Mouse (Mus musculus) granulocyte monocyte progenitor cell, adult 5-6 weeks (primary cell): ENCODE measurements at regions not wholly inside any gene's neighbourhood (a gene's known extent, or its start where the extent isn't known, plus 50 kb on each side); places are given as distances from the start of the nearest gene placed in this dataset.

Experiments
- ATAC-seq: replicated peaks from 2 replicates; pipeline ENCODE4 v1.8.0; 2016; ENCODE audit warnings: mild to moderate bottlenecking, moderate TSS enrichment, inconsistent platforms; ENCODE audit not compliant: poor library complexity, severe bottlenecking

DNA sequence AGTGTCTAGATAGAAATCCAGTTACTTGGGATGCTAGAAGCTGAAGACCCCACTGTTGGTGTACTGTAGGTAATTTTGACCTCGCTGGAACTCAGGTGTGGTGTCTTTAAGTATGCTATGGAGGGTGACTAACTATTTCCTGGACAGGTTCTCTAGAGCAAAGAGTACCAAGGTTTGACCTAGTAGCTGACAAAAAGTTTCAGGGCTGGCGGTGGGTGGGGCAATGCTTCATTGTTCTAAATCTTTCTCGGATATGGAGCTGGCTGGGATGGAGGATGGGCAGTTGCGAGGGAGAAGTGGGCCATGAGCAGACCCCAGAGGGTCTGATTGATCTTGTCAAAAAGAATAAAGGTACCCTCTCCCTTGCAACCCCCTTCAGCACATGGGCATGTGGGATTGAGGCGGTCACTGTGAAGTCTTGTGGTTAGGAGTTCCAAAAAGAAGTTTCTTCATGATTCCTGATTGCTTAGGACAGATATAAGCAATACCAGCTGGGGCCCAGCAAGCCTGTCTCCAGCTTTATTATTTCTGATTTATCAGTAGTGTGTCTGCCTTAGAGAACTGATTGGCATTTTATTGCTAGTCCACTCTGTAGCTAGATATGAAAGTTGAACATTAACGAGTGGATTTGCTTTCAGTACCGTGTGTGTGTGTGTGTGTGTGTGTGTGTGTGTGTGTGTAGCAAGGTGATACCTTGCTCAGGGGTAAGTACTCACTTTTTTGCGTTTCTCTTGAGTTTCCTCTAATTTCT, 394.9 kb downstream of the Bcl11a start:
- no peak for ATAC-seq

DNA sequence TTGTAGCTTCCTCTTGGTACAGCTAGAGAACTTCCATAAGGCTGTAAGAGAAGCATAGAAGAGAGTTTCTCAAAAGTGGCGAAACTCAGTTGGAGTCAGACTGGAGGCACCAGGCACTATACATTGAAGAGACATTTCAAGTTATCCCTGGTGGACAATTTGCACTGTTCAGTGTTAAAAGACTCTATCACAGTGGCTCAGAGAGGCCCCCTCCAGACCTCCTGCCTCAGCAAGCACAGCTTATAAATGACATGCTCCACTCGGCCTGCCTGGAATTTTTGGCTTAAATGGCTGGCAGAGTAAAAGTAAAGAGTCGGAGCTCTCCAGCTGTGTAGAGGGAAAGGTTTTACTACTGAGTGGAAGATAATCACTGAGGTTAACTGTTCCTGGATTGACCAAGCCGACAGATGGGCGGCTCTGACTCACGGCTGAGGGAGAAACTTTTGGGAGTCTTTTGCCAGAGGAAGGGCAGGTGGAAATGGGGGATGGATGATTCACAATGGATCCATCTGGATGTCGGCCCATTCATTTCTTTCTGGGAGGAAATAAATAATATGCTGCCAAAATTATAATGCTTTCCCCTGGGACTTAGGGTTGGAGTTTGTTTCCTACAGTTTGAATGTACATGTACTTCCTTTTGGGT, 395.6 kb downstream of the Bcl11a start:
- no peak for ATAC-seq

DNA sequence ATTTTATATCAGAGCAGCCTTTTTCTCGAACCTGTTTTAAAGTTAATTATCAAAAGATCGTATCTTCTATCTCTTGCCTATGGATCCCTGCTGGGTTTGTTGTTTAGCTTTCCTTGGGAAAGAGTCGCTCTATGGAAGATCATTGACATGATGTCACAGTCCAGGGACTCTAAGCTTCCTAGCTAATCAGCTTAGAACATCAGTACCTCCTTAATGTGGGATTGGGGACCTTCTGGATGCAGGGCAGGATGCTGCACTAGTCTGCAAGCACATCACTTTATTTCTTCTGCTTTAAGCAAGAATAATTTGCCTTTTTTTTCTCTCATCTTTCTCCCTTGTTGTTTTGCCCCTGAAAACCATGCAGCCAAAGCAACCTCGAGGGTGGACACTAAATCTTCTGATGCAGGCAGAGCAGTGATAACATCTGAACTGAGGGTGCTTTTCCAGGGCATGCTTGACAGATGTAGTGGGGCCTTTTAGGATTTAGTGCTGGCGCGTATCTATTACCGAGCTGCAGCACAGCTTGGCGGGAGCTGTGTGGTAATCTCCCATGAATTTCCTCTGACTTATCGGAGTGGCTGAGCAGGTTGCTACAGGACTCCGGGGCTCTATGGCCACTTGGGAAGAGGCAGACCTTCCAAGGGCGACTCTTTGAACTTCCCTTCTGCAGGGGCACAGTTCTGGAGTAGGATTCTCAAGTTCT, 425.0 kb downstream of the Bcl11a start:
- no peak for ATAC-seq

DNA sequence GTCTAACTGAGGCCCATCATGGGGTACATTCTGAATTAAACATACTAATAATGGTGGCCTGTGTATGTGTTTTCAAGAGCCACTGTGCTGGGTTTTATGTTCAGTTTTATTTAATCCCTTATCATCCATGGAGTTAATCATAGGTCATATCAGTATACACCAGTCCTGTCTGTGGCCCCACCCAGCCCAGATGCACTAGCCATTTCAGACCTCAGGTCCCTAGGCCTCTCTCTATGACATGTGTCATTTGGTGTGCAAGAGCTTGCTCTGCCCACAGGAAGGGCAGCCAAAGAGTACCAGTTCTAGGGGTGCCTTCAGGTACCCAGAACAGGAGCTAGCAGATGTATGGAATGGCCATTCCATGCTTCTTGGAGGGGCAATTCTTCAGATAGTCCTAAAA, 437.7 kb downstream of the Bcl11a start:
- no peak for ATAC-seq

DNA sequence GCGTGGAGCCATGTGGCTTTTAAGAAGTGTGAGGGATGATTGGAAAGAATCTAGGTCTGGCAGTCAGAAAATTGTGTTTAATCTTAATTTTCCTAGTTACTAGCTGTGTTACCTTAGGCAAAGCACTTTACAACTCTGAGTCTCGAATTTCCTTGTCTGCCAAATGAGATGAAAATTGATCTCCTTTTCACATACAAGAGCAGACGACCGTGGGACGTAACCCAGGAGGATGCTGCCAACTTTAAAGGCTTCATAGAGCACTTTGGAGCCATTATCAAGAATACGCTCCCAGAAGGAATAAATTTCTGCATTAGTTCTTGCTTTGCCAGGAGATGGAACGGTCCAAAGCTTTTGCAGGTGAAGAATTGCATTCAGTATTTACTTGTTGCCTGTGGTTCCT, 457.6 kb downstream of the Bcl11a start:
- no peak for ATAC-seq

DNA sequence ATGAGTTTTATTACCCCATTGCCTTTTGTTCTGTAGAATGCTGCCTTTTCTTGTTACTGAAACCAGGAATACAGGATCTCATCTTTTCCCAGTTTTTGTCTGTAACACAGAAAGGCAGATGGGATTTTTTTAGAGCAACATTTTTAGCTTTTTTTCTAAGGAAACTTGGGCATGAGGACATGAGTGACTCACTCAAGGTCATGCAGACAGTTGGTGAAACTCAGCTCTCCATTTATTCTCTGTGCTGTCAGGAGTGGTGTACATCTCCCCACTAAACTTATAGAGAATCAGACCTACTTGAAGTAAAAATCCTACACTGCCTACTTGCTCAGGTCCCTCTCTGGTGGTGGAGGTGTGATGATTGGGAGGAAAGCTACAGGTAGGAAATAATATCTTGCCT, 459.9 kb downstream of the Bcl11a start:
- ATAC-seq: no peak

DNA sequence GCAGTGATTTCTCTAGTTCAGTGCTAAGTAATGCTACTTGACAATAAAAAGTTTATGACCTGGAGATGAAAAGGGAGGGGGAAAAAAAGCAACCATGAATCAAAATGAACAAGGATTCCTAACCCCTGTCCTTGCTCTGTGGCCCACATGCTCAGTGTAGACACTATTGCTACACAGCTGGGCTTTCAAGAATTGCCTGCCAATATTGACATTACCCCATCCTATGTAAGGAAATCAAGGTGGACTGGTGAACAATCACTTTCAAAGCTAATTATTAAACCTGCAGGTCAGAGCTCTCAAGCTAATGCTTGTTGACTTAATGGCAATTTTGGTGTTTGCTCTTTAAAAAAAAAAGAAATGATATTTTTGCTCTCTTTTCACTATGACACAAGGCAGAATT, 491.8 kb downstream of the Bcl11a start:
- no peak for ATAC-seq

DNA sequence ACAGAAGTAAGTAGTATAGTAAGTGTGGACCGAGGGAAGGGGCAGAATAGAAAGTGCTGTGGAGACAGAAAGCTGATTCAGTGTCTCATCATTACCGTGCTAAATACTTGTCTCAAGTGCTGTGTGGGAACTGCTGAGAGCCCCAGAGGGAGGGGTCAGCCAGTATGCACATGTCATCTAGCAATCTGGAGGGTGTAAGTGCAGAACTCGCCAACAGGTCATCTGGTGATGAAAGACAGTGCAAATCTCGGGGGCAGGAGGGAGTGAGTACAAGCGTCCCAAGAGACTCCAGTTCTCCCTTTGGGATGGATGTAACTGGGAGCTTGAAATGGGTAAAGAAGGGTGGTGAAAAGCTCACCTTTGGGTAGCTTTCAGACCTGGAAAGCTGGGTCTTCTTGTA, 535.7 kb downstream of the Bcl11a start:
- ATAC-seq: no peak

DNA sequence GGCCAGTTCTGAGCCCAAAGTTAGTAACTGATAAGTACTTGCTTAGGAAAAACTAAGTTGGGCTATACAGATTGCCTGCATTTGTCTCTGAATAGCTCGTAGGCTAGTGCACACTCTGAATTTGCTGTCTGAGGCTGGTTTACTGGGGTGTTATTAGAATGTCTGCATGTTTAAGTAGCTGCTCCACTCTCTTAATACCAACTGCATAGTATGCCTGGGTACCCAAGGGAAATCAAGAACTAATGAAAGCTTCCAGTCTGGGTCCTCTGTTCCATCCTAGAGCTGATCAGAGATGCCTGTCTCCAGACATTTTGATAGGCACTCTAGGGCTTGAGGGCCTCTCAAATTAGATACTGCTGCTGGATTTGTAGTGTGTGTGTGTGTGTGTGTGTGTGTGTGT, 537.6 kb downstream of the Bcl11a start:
- no peak for ATAC-seq

DNA sequence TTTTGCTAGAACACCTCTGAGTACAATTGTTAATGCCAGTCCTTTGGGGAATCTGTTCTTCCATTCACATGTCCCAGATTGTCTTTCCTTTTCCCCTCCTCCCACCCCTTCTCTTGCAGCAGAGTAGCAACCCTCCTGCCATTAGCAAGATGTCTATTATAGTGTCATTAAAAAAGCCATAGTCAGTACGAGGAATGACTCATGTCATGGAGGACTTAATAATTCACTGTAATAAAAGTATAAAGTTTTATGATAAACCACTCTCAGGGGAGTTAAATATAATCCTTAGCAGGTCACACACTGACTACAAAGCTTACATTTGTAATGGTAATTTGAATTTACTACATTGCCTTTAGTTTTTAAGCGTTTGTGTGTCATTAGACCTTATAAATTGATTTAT, 540.7 kb downstream of the Bcl11a start:
- no peak for ATAC-seq

DNA sequence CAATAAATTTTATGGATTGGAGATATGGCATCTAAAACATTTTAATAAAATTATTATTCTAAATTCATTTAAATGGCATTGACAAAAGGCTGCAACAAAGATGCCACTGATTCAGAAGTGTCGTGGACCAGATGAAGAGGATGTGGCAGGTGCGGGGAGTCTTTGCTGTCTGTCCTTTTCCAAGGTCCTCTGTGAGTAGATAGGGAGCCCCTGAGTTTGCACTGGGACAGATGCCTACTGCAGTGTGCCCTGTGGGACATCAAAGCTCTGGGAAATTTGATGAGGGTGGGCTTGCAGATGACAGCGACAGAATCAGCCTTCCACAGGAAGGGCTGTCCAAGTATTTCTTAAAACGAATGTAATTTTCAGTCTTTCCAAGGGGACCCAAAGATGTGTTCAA, 541.2 kb downstream of the Bcl11a start:
- ATAC-seq: no peak

DNA sequence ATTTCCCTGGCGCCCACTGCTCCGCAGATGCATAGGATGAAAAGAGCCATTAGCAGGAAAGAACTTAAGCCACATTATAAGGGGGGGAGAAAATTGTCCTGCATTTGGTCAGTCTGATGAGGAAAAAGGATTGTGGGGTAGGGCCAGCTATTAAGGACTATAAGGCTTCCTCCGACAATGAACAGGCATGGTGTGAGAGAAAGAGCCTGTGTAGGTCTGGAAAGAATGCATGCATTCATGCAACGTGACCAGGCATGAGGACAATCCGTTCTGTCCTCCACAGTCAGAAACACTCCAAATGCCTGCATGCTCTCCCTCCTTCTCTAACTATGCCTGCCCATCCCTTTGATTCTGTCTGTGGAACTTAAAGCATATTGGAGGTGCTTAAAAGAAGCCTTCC, 550.8 kb downstream of the Bcl11a start:
- ATAC-seq: no peak

DNA sequence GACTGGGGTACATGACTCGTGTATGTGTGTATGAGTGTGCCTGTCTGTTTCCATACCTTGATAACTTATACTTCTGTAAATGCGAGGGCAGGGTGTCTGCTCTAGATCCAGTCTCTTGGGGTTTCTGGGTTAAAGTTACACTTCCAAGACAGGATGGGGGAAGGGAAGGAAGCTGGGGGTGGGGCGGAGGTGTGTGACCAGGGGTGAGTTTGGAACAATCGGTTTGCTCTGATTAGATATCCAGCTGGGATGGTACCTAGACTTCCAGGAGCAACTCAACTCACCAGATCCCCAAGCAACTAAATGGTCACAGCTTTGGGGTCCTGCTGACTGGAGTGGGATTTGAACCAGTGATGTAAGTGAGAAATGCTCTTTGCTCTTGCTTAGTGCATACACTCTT, 551.6 kb downstream of the Bcl11a start:
- ATAC-seq: no peak

DNA sequence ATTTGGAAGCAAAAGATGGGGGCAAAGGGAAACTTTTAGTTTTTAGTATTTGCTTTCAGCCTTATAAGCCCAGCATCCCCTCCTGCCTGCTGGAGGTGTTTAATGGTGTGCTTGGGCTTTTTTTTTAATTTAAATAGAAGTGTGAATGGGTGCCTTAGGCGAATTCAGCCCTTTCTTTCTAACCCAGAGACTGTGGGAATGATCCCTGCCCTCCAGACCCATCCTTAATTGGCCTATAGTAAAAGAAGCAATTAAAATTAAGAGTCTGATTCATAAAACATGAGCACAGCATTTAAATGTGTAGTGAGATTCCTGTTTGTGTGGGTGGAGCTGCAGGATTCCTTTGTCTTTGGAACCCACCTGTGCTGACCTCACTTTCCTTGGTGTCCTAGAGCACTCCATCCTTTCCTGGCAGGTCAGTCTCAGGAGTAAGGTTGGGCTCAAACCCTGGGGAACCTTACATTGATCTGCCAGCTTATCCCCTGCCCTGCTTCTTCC, 552.6 kb downstream of the Bcl11a start:
- ATAC-seq: no peak

DNA sequence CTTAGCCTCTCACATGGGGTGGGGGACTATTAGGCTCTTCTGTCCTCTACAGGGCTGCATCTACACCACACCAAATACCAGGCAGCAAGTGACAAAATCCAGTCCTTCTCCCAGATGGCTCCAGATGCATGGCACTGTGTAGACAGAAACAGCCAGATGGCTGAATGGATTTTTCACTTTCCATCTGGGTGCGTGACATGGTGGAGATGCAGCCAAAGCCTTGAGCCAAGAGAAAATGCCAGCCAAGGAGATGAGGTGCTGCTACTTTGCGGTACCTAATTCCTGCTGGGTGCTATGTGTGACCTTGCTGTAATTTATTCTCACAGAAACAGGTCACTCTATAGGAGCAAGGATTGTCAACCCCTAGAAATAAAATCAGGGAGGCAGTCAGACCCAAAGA, 553.8 kb downstream of the Bcl11a start:
- no peak for ATAC-seq

DNA sequence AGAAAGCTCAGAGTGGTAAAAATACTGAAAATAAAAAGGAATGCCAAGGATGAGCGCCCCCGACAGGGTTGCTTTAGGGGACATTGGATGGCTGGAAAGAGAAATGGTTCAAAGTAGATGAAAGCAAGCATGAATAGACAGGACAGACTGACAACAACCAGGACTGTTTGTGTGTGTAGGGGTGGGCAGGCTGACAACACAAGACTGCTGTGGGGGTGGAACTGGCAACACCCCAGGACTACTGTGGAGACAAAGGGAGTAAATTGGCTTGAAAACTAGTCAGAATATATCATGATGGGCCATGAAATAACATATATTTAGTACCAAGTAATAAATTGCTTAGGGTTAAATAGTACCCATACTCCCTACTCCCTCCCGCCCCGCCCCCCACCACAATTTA, 558.9 kb downstream of the Bcl11a start:
- no peak for ATAC-seq

DNA sequence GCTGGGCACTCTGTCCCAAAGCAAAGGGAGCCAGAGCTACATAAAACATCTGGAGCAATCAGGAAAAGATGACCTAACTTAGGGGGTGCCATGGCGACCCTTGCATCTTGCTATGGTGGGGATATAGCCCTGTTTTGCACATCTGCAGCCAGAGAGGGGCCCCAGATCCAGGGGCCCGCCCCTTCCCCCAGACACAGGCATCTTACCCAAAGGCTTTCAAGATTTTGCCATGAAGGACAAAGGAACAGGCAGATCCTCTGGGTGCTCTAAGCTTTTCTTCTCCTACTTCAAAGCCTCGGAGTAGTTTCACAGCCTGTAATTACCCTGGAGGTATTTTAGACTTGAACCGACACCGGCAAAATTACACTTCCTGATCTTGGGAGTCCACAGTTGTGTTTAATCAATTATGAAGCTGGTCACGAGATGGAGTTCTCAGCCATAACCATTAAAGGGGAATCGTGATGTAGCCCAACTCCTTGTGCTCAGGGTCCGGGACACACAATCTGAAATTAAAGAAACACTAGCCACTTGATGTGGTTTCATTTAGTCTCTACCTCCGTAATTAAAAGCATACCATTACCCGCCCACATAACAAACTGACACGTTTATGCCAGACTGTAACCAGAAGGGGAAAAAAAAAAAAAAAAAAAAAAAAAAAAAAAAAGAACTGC, 565.7 kb downstream of the Bcl11a start:
- no peak for ATAC-seq

DNA sequence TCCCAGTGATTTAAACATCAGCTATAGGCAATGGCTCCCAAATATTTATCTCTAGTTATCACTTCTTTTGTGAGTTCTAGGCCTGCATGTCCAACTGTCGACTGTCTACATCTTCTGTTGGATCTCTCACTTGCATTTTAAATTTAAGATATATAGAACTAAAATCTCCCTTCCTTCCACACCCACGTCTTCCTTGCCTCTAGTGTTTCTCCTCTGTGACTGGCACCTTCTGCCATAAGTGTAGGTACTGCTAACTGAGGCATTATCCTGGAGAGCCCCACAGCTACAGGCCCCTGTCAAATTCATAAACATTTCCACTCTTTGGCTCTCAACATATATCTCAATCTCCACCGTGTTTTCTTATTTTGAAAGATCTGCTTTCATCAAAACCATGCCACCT, 575.0 kb downstream of the Bcl11a start:
- ATAC-seq: no peak

DNA sequence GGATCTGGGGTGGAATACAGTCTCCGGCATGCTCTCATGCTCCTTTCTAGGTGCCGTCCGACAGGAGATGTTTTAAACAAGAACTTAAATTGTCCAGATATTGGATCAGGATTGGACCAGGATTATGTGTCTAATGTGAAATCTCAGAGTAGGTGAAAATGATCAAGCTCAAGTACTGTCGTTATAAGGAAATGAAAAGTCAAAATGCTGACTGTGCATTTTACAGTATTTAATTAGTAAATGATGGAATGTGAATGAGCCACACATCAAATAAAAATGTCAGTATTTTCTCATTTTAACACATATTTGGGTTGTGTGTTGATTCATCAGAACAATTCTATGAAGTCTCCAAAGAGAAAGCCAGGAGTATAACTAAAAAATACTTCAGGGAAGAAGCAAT, 586.2 kb downstream of the Bcl11a start:
- no peak for ATAC-seq

DNA sequence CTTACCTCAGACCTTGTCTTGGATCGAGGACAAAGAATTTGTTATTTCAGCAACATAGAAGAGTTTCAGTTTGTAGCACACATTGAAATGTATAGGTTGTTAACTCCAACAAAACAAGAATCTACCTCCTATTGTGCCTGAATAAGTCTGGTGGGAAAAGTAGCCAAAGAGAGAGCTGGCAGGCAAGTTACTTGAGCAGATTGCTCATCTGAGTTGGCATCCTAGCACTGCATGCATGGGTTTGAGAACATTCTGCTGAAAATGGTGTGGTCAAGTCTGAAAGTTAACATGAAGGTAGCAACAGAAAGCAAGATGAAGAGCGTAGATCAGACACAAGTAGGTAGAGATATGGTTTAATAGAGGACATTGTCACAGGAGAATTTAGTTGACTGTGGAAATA, 587.5 kb downstream of the Bcl11a start:
- ATAC-seq: no peak

DNA sequence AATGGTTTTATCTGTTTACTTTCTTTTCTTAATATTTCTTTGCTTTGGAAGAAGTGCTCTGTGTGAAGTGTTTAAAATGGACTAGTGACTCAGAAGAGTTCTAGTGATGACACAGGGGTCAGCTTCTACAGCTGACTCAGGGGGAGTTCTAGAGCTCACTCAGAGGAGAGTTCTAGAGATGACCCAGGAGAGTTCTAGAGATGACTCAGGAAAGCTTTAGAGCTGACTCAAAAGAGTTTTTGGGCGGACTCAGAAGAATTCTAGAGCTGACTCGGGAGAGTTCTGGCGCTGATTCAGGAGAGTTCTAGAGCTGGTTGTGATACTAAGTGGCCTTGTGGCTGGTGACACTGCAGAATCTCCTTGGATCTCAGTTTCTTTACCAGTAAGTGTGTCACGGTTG, 593.8 kb downstream of the Bcl11a start:
- ATAC-seq: no peak
